Comparison of ENCODE assay signal across 8 mouse cellular contexts in genomic region chr5:104048139-104048538, GRCm38 (mm10). TPM values are rescaled to one million over a fixed set of nuclear protein-coding genes. Genes with fewer than 3 reads are reported as not detected.
DNase-seq lines count a peak whose midpoint lies in the region; ATAC-seq and TF ChIP-seq lines count a peak whose summit lies in the region.

No protein-coding gene starts in this region.

- no peaks in the 10 kb centered on the region for H3K27me3 ChIP-seq in kidney, postnatal 0 days (ENCODE audit: insufficient read depth, low read length)
- H3K27me3 ChIP-seq in intestine, embryonic 15.5 days (replicated peaks) = no peaks in the 10 kb centered on the region
- no peaks in the 10 kb centered on the region for H3K27me3 ChIP-seq in neural tube, embryonic 13.5 days

- DNase-seq in kidney, postnatal 0 days (ENCODE audit: low spot score) = peak; percentile 68
- no peak for DNase-seq in kidney, adult 8-10 months
- peak; percentile 25 for DNase-seq in embryo, embryonic 10.5 days (ENCODE audit: low spot score)
- DNase-seq in T-cell, adult 2 months (ENCODE audit: low spot score) = no peak
- DNase-seq in kidney, adult 11 months = no peak
- DNase-seq in urinary bladder, postnatal 25 days (ENCODE audit: low spot score) = no peak

- peaks cover 4% of the 10 kb centered on the region; the same call in 1 of the 2 replicates for H3K4me1 ChIP-seq in kidney, postnatal 0 days (replicated peaks; ENCODE audit: insufficient read depth, low read length)
- H3K4me1 ChIP-seq in intestine, embryonic 15.5 days (replicated peaks) = peaks cover 5% of the 10 kb centered on the region
- peaks cover 20% of the 10 kb centered on the region for H3K4me1 ChIP-seq in neural tube, embryonic 13.5 days (replicated peaks)

- peak overlapping the region; percentile 75 for H3K4me2 ChIP-seq in kidney, postnatal 0 days (ENCODE audit: low read length)
- H3K4me2 ChIP-seq in intestine, embryonic 15.5 days (replicated peaks) = peak overlapping the region; percentile 66
- H3K4me2 ChIP-seq in neural tube, embryonic 13.5 days = peak overlapping the region; percentile 68

- H3K9me3 ChIP-seq in kidney, postnatal 0 days (replicated peaks; ENCODE audit: low read length) = no peaks in the 10 kb centered on the region
- no peaks in the 10 kb centered on the region for H3K9me3 ChIP-seq in intestine, embryonic 15.5 days
- H3K9me3 ChIP-seq in neural tube, embryonic 13.5 days = no peaks in the 10 kb centered on the region

- 0 out of 2 replicates have a peak, but pooled peaks cover 13% of the 10 kb centered on the region for H3K36me3 ChIP-seq in kidney, postnatal 0 days (ENCODE audit: insufficient read depth, low read length)
- H3K36me3 ChIP-seq in intestine, embryonic 15.5 days = 0 out of 2 replicates have a peak, but pooled peaks cover 4% of the 10 kb centered on the region
- H3K36me3 ChIP-seq in neural tube, embryonic 13.5 days = peaks cover 22% of the 10 kb centered on the region

- no peak overlapping the region for H3K27ac ChIP-seq in kidney, postnatal 0 days
- no peak overlapping the region for H3K27ac ChIP-seq in intestine, embryonic 15.5 days
- H3K27ac ChIP-seq in neural tube, embryonic 13.5 days (replicated peaks) = no peak overlapping the region; the same call in 1 of the 2 replicates

- peak overlapping the region; percentile 86; the same call in 1 of the 2 replicates for H3K4me3 ChIP-seq in kidney, postnatal 0 days (replicated peaks; ENCODE audit: low read depth, low read length)
- peak overlapping the region; percentile 89 for H3K4me3 ChIP-seq in intestine, embryonic 15.5 days (replicated peaks)
- peak overlapping the region; percentile 82 for H3K4me3 ChIP-seq in neural tube, embryonic 13.5 days

- H3K9ac ChIP-seq in kidney, postnatal 0 days (ENCODE audit: low read depth, low read length) = no peak overlapping the region
- H3K9ac ChIP-seq in intestine, embryonic 15.5 days = no peak overlapping the region
- H3K9ac ChIP-seq in neural tube, embryonic 13.5 days = no peak overlapping the region

- no peak for ATAC-seq in kidney, postnatal 0 days (replicated peaks; ENCODE audit: low FRiP score, low read depth)
- no peak for ATAC-seq in intestine, embryonic 15.5 days
- no peak for ATAC-seq in neural tube, embryonic 13.5 days (ENCODE audit: low read depth)

- WGBS in kidney, postnatal 0 days = 13% methylated on average over 4 of the region's 4 CpGs
- WGBS in intestine, embryonic 15.5 days = 37% methylated on average over 4 of the region's 4 CpGs
- WGBS in neural tube, embryonic 13.5 days = 44% methylated on average over 4 of the region's 4 CpGs

- peak; percentile 55 for TF ChIP-seq CTCF in kidney, postnatal 0 days (IDR thresholded peaks at IDR 0.05; ENCODE audit: low read depth)

RNA-seq across cellular contexts. Expression of gene Nudt9, which starts 2.0 kb away (rescaled TPM):
- 63.1 and 65.1 TPM in 2 replicates for polyA plus RNA-seq in kidney, postnatal 0 days (2015; fragmentation: Nextera tagmentation; extraction: Ambion mirVana)
- polyA plus RNA-seq in intestine, embryonic 15.5 days (2015; fragmentation: Nextera tagmentation; extraction: Ambion mirVana) = 61.7 and 63.6 TPM in 2 replicates
- 65.9 and 76.2 TPM in 2 replicates for polyA plus RNA-seq in neural tube, embryonic 13.5 days (2015; fragmentation: Nextera tagmentation; extraction: Ambion mirVana)

RNA-seq across cellular contexts. Expression of gene Hsd17b11, which starts 26.4 kb away (rescaled TPM):
- polyA plus RNA-seq in kidney, postnatal 0 days (2015; fragmentation: Nextera tagmentation; extraction: Ambion mirVana) = 12.3 and 12.4 TPM in 2 replicates
- polyA plus RNA-seq in intestine, embryonic 15.5 days (2015; fragmentation: Nextera tagmentation; extraction: Ambion mirVana) = 8.2 and 8.4 TPM in 2 replicates
- polyA plus RNA-seq in neural tube, embryonic 13.5 days (2015; fragmentation: Nextera tagmentation; extraction: Ambion mirVana) = 2.3 and 2.7 TPM in 2 replicates

RNA-seq across cellular contexts. Expression of gene Gm17660, which starts 29.3 kb away (rescaled TPM):
- not detected in 2 replicates for polyA plus RNA-seq in kidney, postnatal 0 days (2015; fragmentation: Nextera tagmentation; extraction: Ambion mirVana)
- not detected in 2 replicates for polyA plus RNA-seq in intestine, embryonic 15.5 days (2015; fragmentation: Nextera tagmentation; extraction: Ambion mirVana)
- not detected in 2 replicates for polyA plus RNA-seq in neural tube, embryonic 13.5 days (2015; fragmentation: Nextera tagmentation; extraction: Ambion mirVana)

Comparison
In these comparisons a context has a peak if more than half of its experiments do, and no peak if none do; other contexts are left out.
1. DNase-seq: peak in kidney, postnatal 0 days (single experiment) and embryo, embryonic 10.5 days (single experiment); none in kidney, adult 8-10 months (0 of 2), T-cell, adult 2 months (single experiment), kidney, adult 11 months (single experiment) and urinary bladder, postnatal 25 days (single experiment).
2. Peak in every context shown above with its lines, with median percentiles within 50 percentile points of each other: H3K4me2 ChIP-seq and H3K4me3 ChIP-seq.